In the genomic region with DNA sequence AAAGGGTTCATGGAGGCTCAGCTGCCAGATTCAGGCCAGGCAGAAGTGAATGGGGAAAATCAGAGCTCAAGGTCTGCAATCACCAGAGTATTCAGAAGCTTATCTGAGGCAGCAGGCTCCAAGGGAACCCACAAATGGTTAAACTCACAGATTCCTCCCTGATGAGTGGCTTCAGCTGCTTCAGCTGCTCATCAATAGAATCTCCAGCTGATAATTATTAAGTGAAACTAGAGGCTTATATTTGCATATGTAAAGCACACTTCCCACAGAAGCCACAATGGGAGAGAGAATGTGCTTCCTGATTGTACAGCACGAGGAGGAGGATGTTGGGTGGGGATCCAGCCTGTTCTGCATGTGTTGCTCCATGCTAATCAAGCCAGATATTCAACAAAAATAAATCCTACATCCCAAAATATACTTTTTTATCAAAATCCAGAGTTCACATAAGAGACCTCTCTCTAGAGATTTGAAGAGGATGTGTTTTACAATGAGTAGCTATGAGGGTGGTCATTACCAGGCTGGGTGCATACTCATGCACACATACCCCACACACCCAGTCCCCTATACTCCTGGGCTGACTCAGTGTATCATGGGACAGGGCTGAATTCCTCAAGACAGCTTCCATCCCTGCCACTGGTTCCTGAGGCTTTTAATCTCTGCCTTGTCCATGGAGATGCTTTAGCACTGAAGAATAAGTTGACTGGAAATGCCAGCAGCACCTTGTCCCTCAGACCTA, we compare ENCODE assay signal across 15 mouse cellular contexts.
DNase-seq lines count a peak whose midpoint lies in the region; ATAC-seq and TF ChIP-seq lines count a peak whose summit lies in the region.
"Had no signal": no experiment of that assay in that cellular context is flagged by ENCODE, and none has a peak within 500 bp of the region (broad histone marks: within the 10 kb centered on the region; RNA-seq: fewer than 3 reads in every experiment).

No protein-coding gene starts in this region.

- no peaks in the 10 kb centered on the region for H3K36me3 ChIP-seq in forebrain, embryonic 12.5 days (replicated peaks)
- no peaks in the 10 kb centered on the region for H3K36me3 ChIP-seq in liver, embryonic 12.5 days
- H3K36me3 ChIP-seq in liver, embryonic 11.5 days (ENCODE audit: control insufficient read depth, insufficient read depth, low read length), result no peaks in the 10 kb centered on the region
- H3K36me3 ChIP-seq: heart, embryonic 13.5 days; stomach, embryonic 15.5 days had no signal

- intact Hi-C loops in left cerebral cortex, postnatal 14 days (cut with DNase I), result no loop called here
- intact Hi-C loops in left cerebral cortex, postnatal 4 days (cut with DNase I), result no loop called here

- peak overlapping the region; percentile 66; the same call in 1 of the 2 replicates for H3K27ac ChIP-seq in forebrain, embryonic 12.5 days
- H3K27ac ChIP-seq in olfactory bulb, adult 2 months (ENCODE audit: insufficient read depth, low read depth, low read length), result peak overlapping the region; percentile 51; the same call in 1 of the 2 replicates
- no peak overlapping the region for H3K27ac ChIP-seq in liver, embryonic 12.5 days
- H3K27ac ChIP-seq in liver, embryonic 11.5 days (ENCODE audit: low read depth, low read length), result no peak overlapping the region
- H3K27ac ChIP-seq: gastrocnemius, adult 2 months; heart, embryonic 13.5 days; kidney, postnatal 0 days; liver, embryonic 14.5 days; stomach, embryonic 15.5 days had no signal

- H3K9ac ChIP-seq in forebrain, embryonic 12.5 days, result no peak overlapping the region
- no peak overlapping the region for H3K9ac ChIP-seq in liver, embryonic 12.5 days
- H3K9ac ChIP-seq in liver, embryonic 11.5 days (ENCODE audit: low read depth, low read length), result no peak overlapping the region
- H3K9ac ChIP-seq: heart, embryonic 13.5 days; liver, embryonic 14.5 days; stomach, embryonic 15.5 days had no signal

- H3K9me3 ChIP-seq in forebrain, embryonic 12.5 days, result no peaks in the 10 kb centered on the region
- H3K9me3 ChIP-seq in liver, embryonic 12.5 days (replicated peaks), result no peaks in the 10 kb centered on the region
- no peaks in the 10 kb centered on the region for H3K9me3 ChIP-seq in liver, embryonic 11.5 days (ENCODE audit: control insufficient read depth, low read length)
- H3K9me3 ChIP-seq: heart, embryonic 13.5 days; stomach, embryonic 15.5 days had no signal

- peak; percentile 82 for ATAC-seq in forebrain, embryonic 12.5 days (ENCODE audit: low FRiP score)
- no peak for ATAC-seq in liver, embryonic 12.5 days
- no peak for ATAC-seq in liver, embryonic 11.5 days (replicated peaks; ENCODE audit: low FRiP score)
- ATAC-seq: CD4-positive, CD25-positive, alpha-beta regulatory T cell, adult 4 months had no signal

- no peak overlapping the region for H3K4me2 ChIP-seq in forebrain, embryonic 12.5 days
- H3K4me2 ChIP-seq in liver, embryonic 12.5 days, result no peak overlapping the region
- no peak overlapping the region for H3K4me2 ChIP-seq in liver, embryonic 11.5 days
- H3K4me2 ChIP-seq: heart, embryonic 13.5 days; stomach, embryonic 15.5 days had no signal

- no peaks in the 10 kb centered on the region for H3K27me3 ChIP-seq in forebrain, embryonic 12.5 days
- H3K27me3 ChIP-seq in liver, embryonic 12.5 days (replicated peaks), result no peaks in the 10 kb centered on the region
- no peaks in the 10 kb centered on the region for H3K27me3 ChIP-seq in liver, embryonic 11.5 days (replicated peaks; ENCODE audit: control insufficient read depth, insufficient read depth, low read length)
- H3K27me3 ChIP-seq: heart, embryonic 13.5 days; stomach, embryonic 15.5 days had no signal

- no peak for TF ChIP-seq CTCF in olfactory bulb, adult 2 months (IDR thresholded peaks at IDR 0.05; ENCODE audit: insufficient read depth, low read depth, low read length)

- no peak for TF ChIP-seq POLR2A in olfactory bulb, adult 2 months (IDR thresholded peaks at IDR 0.05; ENCODE audit: insufficient read depth, low read depth, low read length)

- H3K4me3 ChIP-seq in forebrain, embryonic 12.5 days (replicated peaks), result no peak overlapping the region
- H3K4me3 ChIP-seq in olfactory bulb, adult 2 months (ENCODE audit: insufficient read depth, low read depth, low read length), result no peak overlapping the region
- H3K4me3 ChIP-seq in liver, embryonic 12.5 days, result no peak overlapping the region
- no peak overlapping the region for H3K4me3 ChIP-seq in liver, embryonic 11.5 days (ENCODE audit: low read depth, low read length)
- H3K4me3 ChIP-seq: gastrocnemius, adult 2 months; heart, embryonic 13.5 days; stomach, embryonic 15.5 days had no signal

- H3K4me1 ChIP-seq in forebrain, embryonic 12.5 days, result peaks cover 10% of the 10 kb centered on the region
- peaks cover 5% of the 10 kb centered on the region for H3K4me1 ChIP-seq in olfactory bulb, adult 2 months (ENCODE audit: control insufficient read depth, insufficient read depth, low read length)
- H3K4me1 ChIP-seq in liver, embryonic 12.5 days, result no peaks in the 10 kb centered on the region
- H3K4me1 ChIP-seq in liver, embryonic 11.5 days (replicated peaks; ENCODE audit: control insufficient read depth, insufficient read depth, low read length), result no peaks in the 10 kb centered on the region
- H3K4me1 ChIP-seq: stomach, embryonic 15.5 days had no signal

- 10% methylated on average over 1 of the region's 1 CpGs for WGBS in forebrain, embryonic 12.5 days
- 15% methylated on average over 1 of the region's 1 CpGs for WGBS in olfactory bulb, adult 2 months
- 19% methylated on average over 1 of the region's 1 CpGs for WGBS in liver, embryonic 12.5 days (ENCODE audit: insufficient replicate concordance)
- WGBS in liver, embryonic 11.5 days, result 13% methylated on average over 1 of the region's 1 CpGs

- peak; percentile 12 to 21 for DNase-seq in left cerebral cortex, postnatal 14 days (ENCODE audit: low spot score in 2 of 2)
- no peak for DNase-seq in left cerebral cortex, postnatal 4 days
- peak; percentile 44 to 75 for DNase-seq in layer of hippocampus, adult 18-20 months (ENCODE audit: low spot score in 2 of 2)
- no peak for DNase-seq in liver, embryonic 11.5 days (ENCODE audit: low spot score)
- DNase-seq: gastrocnemius, adult 2 months; right cerebral cortex, postnatal 4 days; thymus, postnatal 36 days had no signal

Comparison
In these comparisons a context has a peak if more than half of its experiments do, and no peak if none do; other contexts are left out.
1. DNase-seq: peak in left cerebral cortex, postnatal 14 days (2 of 2) and layer of hippocampus, adult 18-20 months (2 of 2); none in left cerebral cortex, postnatal 4 days (single experiment) and liver, embryonic 11.5 days (single experiment).
2. H3K27ac ChIP-seq: peak in forebrain, embryonic 12.5 days (single experiment) and olfactory bulb, adult 2 months (single experiment); none in liver, embryonic 12.5 days (single experiment) and liver, embryonic 11.5 days (single experiment).